Mouse (Mus musculus): ENCODE data around the gene Tpst1. TPM values are rescaled to one million over a fixed set of nuclear protein-coding genes. Genes with fewer than 3 reads are reported as not detected.

Tpst1 gene
- total and polyA plus RNA-seq, 3 experiments: 31.7 to 32.3 TPM; not detected in 1

DNA sequence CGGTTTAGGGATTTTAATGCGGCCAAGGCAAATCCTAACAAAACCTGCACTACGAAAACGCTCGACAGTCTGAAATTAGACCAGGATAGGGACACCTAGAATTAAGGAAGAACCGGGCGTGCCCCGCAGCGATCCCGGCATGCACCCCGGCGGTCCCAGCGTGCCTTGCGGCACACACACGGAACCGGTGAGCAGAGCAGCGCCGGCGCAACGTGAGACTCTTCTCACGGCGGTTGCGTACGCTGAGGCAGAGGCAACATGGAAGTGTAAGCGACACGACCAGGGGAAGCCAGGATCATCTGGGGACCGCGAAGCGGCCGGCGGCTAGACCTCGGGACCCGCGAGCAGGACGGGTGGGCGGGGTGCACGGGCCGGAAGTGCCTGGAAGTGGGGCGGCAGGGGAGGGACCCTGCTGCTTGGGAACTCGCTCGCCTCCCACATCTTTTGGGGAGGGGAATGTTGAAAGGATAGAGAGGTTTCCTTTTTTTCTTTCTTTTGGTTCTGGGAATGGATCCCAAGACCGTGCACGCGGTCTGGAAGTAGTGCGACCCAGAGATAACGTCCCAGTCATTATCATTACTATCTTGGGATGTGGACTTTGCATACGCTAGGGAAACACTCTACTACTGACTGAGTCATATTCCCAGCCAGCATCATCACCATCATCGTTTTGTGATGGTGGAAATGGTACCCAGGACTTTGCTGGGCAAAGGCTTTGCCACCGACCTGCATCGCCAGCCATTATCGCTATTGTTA lies 43.8 kb upstream of the Tpst1 start, which contains the start of the genes Asl and Crcp (continued):
- peak; percentile 48; the same call in 1 of the 2 replicates for TF ChIP-seq TCF12 (IDR thresholded peaks at IDR 0.05; ENCODE audit: low read depth, low read length)
- TF ChIP-seq SIN3A (IDR thresholded peaks at IDR 0.05; ENCODE audit: low read length): peak; percentile 88; the same call in 1 of the 2 replicates
- TF ChIP-seq EP300 (IDR thresholded peaks at IDR 0.05; ENCODE audit: low read depth in 1 of 2, low read length in 2 of 2): 0 out of 4 replicates have a peak, but pooled peaks of 1 of the 2 experiments have one; percentile 31
- no peak for TF ChIP-seq E2F4 (IDR thresholded peaks at IDR 0.05; ENCODE audit: borderline replicate concordance, low read depth, low read length)
- TF ChIP-seq MYB (IDR thresholded peaks at IDR 0.05; ENCODE audit: low read depth, low read length): no peak
- TF ChIP-seq POLR2A (IDR thresholded peaks at IDR 0.05; ENCODE audit: control insufficient read depth in 1 of 2, insufficient read depth in 1 of 2, low read depth in 1 of 2, low read length in 2 of 2, poor library complexity in 1 of 2): peak; percentile 65 to 96
- 0 out of 2 replicates have a peak, but pooled peaks have one; percentile 66 for TF ChIP-seq MAZ (IDR thresholded peaks at IDR 0.05; ENCODE audit: low read depth, low read length)
- TF ChIP-seq ETS1 (IDR thresholded peaks at IDR 0.05; ENCODE audit: low read depth, low read length): no peak
- no peak for TF ChIP-seq SMC3 (IDR thresholded peaks at IDR 0.05; ENCODE audit: low read depth, low read length)
- TF ChIP-seq ZC3H11A (IDR thresholded peaks at IDR 0.05; ENCODE audit: low read depth, low read length): no peak
- TF ChIP-seq MXI1 (IDR thresholded peaks at IDR 0.05; ENCODE audit: low read depth, low read length): peak; percentile 87
- no peak for TF ChIP-seq CHD2 (IDR thresholded peaks at IDR 0.05; ENCODE audit: low read length)
- peak; percentile 74; the same call in 1 of the 2 replicates for TF ChIP-seq MAX (IDR thresholded peaks at IDR 0.05; ENCODE audit: low read length)
- TF ChIP-seq USF1 (IDR thresholded peaks at IDR 0.05; ENCODE audit: low read depth, low read length): no peak
- peak; percentile 70; the same call in 1 of the 2 replicates for TF ChIP-seq POLR2AphosphoS2 (IDR thresholded peaks at IDR 0.05; ENCODE audit: low read length)
- TF ChIP-seq TAL1 (IDR thresholded peaks at IDR 0.05; ENCODE audit: low read length): no peak
- TF ChIP-seq KAT2A (conservative IDR thresholded peaks at IDR 0.05; ENCODE audit: low read depth, low read length): peak; percentile 72; the same call in 1 of the 2 replicates
- TF ChIP-seq BHLHE40 (IDR thresholded peaks at IDR 0.05; ENCODE audit: borderline replicate concordance, low read depth, low read length): no peak
- no peak for TF ChIP-seq MAFK (IDR thresholded peaks at IDR 0.05; ENCODE audit: borderline replicate concordance, low read depth, low read length)
- TF ChIP-seq UBTF (IDR thresholded peaks at IDR 0.05; ENCODE audit: borderline replicate concordance, insufficient read depth, low read depth, low read length): no peak
- 0 out of 2 replicates have a peak, but pooled peaks have one; percentile 8 for TF ChIP-seq GATA1 (IDR thresholded peaks at IDR 0.05; ENCODE audit: low read depth, low read length)

Measured in MEL (cell line).